Mouse (Mus musculus): ENCODE results near the gene Zfp709.
"Not testable (repeated sequence)": the region's sequence is repeated elsewhere in the genome, so short reads cannot be mapped to it uniquely, and the experiment has no call there.

Gene Zfp709

DNA sequence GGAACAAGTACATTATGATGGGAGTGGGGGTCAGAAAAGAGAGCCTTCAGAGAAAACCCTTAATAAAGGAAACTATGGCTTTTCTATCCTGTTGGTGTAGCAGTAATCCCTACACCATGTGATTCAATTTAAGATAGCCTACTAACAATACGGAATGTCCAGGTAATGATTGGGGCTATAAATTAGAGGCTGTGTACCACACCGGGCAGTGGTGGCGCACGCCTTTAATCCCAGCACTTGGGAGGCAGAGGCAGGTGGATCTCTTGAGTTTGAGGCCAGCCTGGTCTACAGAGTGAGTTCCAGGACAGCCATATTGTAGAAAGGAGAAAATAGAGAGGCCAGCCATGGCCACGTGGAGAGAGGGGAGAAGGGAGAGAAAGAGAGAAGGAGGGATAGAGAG lies 44.0 kb downstream of the Zfp709 start:
- DNase-seq (ENCODE audit: low read depth, low spot score), result no peak

DNA sequence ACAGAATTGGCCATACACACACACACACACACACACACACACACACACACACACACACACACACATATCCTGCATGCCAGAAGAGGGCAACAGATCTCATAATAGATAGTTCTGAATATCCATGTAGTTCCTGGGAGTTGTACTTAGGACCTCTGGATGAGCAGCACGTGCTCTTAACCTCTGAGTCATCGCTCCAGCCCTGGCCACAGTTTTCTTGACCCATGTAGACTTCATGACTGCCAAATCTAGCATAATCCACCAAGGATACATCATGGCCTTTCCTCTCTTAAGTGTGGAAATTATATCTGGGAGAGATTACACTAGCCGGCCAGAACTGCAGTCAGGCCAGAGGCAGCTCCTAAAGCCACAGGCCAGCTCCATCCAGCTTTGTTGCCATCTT lies 44.7 kb downstream of the Zfp709 start:
- DNase-seq (ENCODE audit: low read depth, low spot score), result no peak

DNA sequence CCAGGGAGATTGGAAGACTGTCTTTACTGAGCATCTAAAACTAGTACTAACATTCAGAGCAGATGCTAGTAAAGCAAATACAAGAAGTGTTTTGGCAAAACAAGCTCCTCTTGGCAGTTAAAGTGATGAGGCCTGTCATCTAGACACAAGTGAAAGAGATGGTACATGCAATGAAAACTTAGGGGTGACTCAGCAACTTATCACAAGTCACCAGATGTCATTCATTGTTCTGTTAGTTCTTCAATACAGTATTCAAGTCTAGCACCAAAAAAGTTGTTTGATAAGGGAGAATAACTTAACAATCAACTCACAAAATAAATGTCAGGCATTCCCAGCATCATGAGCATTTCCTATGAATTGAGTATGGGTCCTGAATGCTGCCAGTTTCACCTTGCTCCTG lies 46.0 kb downstream of the Zfp709 start:
- DNase-seq (ENCODE audit: low read depth, low spot score), result no peak

DNA sequence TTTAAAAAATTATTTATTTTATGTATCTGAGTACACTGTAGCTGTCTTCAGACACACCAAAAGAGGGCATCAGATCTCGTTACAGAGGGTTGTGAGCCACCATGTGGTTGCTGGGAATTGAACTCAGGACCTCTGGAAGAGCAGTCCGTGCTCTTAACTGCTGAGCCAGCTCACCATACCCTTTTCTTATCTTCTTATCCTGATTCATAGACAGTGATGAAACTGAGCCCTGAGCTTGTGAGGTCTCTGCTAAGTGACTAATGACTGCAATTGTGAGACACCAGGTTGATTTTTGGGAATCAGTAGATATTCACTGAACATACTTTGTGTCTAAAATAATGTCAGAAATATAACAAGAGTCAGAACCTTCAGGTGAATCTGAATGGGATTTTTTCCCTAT lies 56.2 kb downstream of the Zfp709 start:
- not testable (repeated sequence) for DNase-seq (ENCODE audit: low read depth, low spot score)

DNA sequence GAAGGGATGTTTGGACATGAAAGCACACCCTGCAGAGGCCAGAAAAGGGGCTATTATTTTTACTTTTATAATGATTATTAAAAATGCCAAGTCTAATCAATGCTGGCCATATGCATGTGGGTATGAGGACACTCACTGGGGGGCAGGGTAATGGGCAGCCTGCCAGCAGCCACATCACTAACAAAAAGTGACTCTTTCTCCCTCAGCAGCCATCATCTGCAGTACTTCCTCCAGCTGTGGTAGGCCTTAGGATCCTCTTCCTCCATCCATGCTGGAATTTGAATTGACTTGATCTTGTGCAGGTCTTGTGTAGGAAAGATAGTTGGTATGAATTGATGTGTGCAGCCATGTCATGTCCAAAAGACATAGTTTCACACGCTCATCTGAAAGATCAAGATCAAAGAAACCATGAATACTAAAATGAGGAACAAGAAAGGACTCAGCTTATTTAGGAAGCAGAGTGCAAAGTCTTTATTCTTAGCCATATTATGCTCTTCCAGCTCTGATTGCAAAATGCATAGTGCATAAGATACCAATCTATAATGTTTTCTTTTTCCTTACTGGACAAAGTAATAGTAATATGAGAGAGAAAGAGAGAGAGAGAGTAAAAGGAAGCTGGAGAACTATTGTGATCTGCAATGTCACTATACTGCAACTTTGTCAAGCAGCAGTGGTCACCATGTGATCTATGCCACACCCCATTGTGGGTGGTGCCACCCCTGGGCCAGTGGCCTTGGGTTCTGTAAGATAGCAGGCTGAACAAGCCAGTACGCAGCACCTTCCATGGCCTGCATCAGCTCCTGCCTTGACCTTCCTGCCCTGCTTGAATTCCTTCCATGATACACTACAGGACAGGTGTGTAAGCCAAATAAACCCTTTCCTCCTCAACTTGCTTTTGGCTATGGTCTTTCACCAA lies 58.7 kb downstream of the Zfp709 start:
- DNase-seq (ENCODE audit: low read depth, low spot score), result no peak

DNA sequence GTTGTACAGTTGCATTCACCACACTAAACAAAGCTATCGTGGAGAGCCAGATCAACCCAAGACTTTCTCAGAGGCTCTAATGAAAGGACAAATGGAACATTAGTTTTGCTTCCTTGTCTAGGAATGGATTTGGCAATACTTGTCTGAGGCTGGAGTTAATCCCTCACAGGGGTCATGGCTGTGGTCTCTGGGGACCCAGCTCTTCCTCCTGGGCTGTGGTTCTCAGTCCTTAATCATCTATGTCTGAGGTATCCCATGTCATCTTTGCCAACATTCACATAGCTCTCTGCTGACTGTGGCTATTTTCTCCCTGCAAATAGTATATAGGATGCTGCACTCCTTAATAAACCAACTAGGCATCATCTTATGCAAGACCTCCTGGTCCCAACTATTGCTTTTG lies 60.0 kb downstream of the Zfp709 start:
- DNase-seq (ENCODE audit: low read depth, low spot score), result no peak

Data from brain, adult 2 months (tissue).